Mouse (Mus musculus) fibroblast of lung, adult 2 months (primary cell): Measurements from ENCODE around the gene Gigyf2.
A peak's percentile ranks its signal among the peaks of the same experiment; 100 is the strongest.

Experiments used
- DNase-seq: peaks from one replicate; pipeline ENCODE4 v3.0.0-alpha.2; 2011; ENCODE audit warnings: low read depth

The Gigyf2 gene

DNA sequence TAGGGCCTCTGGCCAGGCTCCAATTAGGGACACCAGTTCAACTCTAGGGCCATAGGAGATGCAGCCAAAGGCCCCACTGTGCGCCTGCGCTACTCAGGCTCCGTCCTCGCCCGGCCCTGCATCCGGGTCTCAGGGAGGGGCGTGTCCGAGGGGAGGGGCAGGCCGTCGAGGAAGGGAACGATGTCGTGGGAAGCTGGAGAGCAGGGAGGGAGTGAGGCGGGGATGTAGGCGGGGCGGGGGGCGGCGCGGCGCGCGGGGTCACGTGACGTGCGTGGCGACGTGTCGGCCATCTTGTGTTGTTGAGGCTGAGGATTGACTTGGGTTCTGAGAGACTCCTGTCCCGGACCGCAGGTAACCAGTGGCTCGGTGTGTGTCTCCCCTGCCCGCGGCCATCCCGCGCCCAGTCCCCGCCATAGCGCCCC, at the start of gene Gigyf2:
Gene Gigyf2 (plus strand): TSS at position 257 of the 422 bp plus-strand sequence.
- peak; percentile 93 for DNase-seq

- DNase-seq, result no peak
Measured at GRCm38 (mm10) chr1:87280281-87280680, 46.5 kb upstream of the Gigyf2 start.

DNA sequence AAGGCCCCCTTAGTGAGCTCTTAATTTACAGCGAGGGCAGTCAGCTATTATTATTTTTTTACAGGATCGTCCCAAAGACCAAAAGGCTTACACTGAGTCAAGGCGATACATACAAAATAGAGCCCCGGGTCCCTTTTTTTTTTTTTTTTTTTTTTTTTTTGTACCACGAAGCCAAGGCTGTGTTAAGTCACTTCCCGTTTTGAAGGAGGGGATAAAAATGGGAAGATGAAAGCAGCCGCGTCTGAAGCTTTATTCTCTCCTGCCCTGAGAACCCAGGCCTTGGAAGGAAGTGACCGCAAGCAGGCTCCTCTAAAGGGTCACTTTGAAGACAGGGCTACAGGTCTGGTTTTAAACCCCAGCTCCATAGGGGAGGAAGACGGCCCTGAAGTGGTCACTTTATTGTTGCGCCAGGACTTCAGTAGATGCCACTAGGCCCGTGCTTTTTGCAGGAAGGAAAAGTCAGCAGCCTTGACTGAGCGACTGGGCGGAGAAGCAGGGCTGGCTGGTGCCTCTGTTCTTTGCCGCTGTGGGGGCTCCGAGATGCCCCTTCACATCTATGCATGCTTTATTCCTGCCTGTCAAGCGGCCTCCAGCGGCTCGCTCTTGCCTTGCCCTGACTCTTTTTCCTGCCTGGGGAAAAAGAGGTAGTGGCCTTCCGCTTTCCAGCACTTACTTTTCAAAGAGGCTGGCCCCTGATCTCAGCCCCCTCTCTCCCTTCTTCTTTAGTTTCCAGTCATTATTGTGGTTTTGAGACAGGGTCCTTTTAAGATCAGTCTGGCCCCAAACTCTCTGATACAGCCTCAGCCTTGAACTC, 45.0 kb upstream of the Gigyf2 start:
- DNase-seq, result no peak

DNA sequence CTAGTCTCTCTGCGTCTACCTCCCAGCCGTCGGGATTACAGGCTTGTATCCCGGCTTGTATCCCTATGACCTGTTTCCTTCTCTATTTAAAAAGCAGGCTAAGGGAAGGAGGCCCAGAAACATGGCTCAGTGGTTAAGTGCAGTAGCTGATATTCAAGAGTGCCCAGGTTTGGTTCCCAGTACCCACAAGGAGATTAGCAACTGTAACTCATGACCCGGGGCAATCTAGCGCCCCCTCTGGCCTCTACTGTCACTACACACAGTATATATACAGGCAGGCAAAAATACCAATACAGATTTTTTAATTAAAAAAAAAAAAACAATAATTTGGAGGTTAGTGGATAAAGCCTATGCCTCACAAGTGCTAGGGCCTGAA, 44.4 kb upstream of the Gigyf2 start:
- no peak for DNase-seq

- no peak for DNase-seq
Measured at GRCm38 (mm10) chr1:87283410-87283960, 43.3 kb upstream of the Gigyf2 start.

GRCm38 (mm10) chr1:87287105-87287504, 39.7 kb upstream of the Gigyf2 start:
- DNase-seq, result no peak

- no peak for DNase-seq
Measured at GRCm38 (mm10) chr1:87291416-87291815, 35.4 kb upstream of the Gigyf2 start.

DNA sequence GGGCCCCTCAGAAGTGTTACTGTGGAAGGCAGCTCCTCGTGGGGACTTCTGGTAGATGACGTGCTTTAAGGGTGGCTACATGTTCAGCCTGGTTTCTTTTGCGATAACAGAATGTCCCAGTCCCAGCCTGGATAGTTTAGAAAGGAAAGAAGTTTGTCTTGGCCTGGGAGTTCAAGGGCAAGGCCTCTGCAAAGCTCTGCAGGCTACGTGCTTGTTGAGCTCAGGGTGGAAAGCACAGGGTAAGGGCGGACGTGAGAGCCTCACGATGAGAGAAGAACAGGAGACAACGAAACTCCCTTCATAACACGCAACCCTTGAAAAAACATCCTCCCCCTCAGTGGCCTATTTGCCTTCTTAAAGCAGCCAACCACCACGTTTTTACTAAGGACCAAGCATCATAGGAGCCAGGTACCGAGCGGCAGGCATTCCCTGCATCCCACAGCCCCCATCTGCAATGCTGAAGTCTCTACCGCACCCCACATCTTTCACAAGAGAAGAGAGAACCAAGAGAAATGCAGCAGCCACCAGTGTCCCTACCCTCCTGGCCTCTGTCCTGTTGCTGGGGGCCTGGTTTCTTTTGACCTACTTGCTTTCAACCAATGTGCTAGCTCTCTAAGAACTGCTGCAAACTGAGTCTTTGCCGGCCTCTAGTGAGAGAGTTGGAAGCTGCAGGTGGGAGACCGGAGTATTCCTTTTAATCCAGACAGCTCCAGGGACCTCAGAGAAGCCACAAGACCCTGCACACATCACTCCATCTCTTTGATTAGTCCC, 34.2 kb upstream of the Gigyf2 start:
- DNase-seq, result peak; percentile 32

GRCm38 (mm10) chr1:87294063-87294710, 32.6 kb upstream of the Gigyf2 start:
- no peak for DNase-seq

- DNase-seq, result no peak
Measured at GRCm38 (mm10) chr1:87294951-87295350, 31.8 kb upstream of the Gigyf2 start.

GRCm38 (mm10) chr1:87297346-87297925, 29.4 kb upstream of the Gigyf2 start:
- no peak for DNase-seq

DNA sequence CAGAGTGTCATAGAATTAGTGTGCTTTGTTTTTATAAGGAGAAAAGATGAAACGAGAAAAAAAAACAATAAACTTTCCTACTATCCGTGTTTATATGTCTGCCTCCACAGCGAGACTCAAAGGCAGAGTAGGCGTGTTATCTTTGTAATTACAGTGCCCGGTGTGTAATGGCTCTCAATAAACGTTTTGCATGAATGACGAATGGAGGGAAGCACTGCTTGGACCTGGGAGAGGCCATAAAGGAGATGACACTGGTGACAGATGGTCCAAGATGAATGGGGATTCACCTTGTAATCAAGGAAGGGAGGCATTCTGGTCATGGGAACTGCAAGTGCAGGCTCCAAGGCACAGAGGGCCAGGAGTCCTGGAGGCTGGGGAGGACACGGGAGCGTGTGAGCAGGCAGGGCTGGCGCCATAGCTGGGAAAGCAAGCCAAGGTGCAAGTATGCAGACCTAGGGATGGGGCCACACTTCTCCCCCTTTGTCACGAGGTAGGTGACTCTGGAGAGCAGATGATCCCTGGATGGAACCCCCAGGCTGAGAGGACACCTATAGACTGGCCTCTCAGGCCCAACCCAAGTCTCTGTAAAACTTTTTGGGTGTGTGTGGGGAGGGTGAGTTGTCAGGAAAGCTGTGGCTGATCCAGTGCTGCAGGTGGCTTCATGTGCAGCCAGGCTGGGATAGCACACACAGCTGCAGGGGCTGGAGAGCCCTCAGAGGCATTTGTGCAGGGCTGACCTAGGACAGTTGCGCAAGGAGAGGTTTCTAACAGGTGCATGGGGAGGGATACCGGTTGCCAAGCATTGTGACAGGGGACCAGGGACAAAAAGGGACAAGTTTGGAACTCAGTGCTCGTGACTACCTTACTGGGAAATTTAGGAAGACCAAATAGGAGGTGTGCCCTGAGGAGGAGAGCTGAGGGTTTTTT, 26.2 kb upstream of the Gigyf2 start:
- no peak for DNase-seq

GRCm38 (mm10) chr1:87301971-87302370, 24.8 kb upstream of the Gigyf2 start:
- DNase-seq, result no peak

DNA sequence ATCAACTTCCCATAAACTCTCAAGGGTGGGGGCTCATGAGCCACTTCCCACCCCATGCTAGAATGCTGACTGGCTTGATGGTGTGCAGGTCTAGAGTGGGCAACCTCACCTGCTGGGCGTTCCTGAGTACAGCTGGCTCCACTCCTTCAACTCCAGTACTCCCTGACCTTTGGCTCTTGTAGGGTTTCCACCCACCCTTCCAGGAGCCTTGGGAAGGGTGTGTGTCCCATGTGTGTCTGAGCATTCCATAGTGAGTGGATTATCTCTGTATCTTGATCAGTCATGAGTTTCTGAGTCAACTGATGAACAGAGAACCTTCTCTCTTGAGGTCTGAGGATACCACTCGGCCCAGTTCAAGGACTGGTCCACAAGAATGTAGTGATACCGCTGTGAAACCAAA, 17.8 kb upstream of the Gigyf2 start:
- no peak for DNase-seq

- no peak for DNase-seq
Measured at GRCm38 (mm10) chr1:87309621-87310020, 17.2 kb upstream of the Gigyf2 start.

- no peak for DNase-seq
Measured at GRCm38 (mm10) chr1:87312681-87313080, 14.1 kb upstream of the Gigyf2 start.

DNA sequence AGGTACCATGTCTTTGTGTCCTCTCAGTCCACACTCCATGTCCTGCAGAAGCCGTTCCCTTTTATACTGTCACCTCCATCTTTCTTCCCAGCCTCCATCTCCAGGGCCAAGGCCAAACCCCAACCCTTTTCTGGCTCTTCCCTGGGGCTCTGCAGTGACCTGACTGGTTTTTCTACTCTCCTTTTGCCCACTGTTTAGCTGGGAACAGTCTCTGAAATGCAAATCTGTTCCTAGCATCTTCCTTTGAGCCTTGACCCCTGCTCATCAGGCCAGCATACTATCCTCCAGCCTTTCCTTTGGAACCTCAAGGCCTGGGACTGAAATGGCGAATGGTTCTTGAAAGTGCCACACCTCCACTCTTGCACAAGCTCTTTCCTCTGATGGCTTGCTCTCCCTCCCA, 13.7 kb upstream of the Gigyf2 start:
- no peak for DNase-seq

- no peak for DNase-seq
Measured at GRCm38 (mm10) chr1:87313843-87314570, 12.8 kb upstream of the Gigyf2 start.

- no peak for DNase-seq
Measured at GRCm38 (mm10) chr1:87315431-87315830, 11.4 kb upstream of the Gigyf2 start.

- DNase-seq, result peak; percentile 25
Measured at GRCm38 (mm10) chr1:87315894-87316293, 10.9 kb upstream of the Gigyf2 start.
